Mouse (Mus musculus): ENCODE measurements around the gene Ccdc124. TPM values are rescaled to one million over a fixed set of nuclear protein-coding genes. Genes with fewer than 3 reads are reported as not detected.

The Ccdc124 gene
- polyA plus RNA-seq, 1 experiment from 2014 or later = 87.2 TPM

DNA sequence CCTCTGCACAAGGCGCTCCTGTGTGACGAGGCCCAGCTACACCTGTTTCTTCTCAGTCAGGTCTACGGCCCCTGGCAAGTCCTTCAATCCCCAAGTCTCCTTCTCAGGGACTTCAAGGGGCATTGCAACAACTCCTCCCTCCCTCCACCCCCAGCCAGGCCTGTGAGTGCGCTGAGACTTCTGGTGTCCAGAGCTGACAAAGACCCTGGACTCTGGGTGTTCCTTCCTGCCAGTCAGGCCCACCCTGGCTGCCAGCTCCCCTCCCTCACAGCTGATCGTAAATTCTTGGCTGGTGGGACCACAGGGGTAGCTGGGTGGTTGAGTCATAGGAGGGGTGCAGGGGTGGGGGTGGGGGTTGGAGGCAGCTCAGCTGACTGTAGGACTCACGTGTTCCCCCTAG lies 21.9 kb downstream of the Ccdc124 start:
- WGBS = 33% methylated on average over 6 of the region's 6 CpGs
- Histone ChIP-seq H3K9me3 (replicated peaks; ENCODE audit: low read length) (no peaks in the 10 kb centered on the region), H3K27ac (no peak overlapping the region), H3K9ac (ENCODE audit: low read depth, low read length) (no peak overlapping the region), H3K36me3 (ENCODE audit: insufficient read depth, low read length) (no peaks in the 10 kb centered on the region), H3K4me2 (ENCODE audit: low read length) (no peak overlapping the region), H3K4me3 (replicated peaks; ENCODE audit: low read depth, low read length) (no peak overlapping the region), H3K27me3 (ENCODE audit: insufficient read depth, low read length) (no peaks in the 10 kb centered on the region; the same call in 1 of the 2 replicates), H3K4me1 (replicated peaks; ENCODE audit: insufficient read depth, low read length) (peaks cover 6% of the 10 kb centered on the region; the same call in 1 of the 2 replicates)
- DNase-seq (ENCODE audit: low spot score) (no peak), ATAC-seq (replicated peaks; ENCODE audit: low FRiP score, low read depth) (no peak)
- TF ChIP-seq CTCF (IDR thresholded peaks at IDR 0.05; ENCODE audit: low read depth) = no peak

- H3K9me3 ChIP-seq (replicated peaks; ENCODE audit: low read length) = no peaks in the 10 kb centered on the region
- H3K4me2 ChIP-seq (ENCODE audit: low read length) = no peak overlapping the region
- no peak for TF ChIP-seq CTCF (IDR thresholded peaks at IDR 0.05; ENCODE audit: low read depth)
- no peak overlapping the region for H3K4me3 ChIP-seq (replicated peaks; ENCODE audit: low read depth, low read length)
- H3K9ac ChIP-seq (ENCODE audit: low read depth, low read length) = no peak overlapping the region
- no peak for DNase-seq (ENCODE audit: low spot score)
- no peak for ATAC-seq (replicated peaks; ENCODE audit: low FRiP score, low read depth)
- no peaks in the 10 kb centered on the region; the same call in 1 of the 2 replicates for H3K27me3 ChIP-seq (ENCODE audit: insufficient read depth, low read length)
- H3K4me1 ChIP-seq (replicated peaks; ENCODE audit: insufficient read depth, low read length) = no peaks in the 10 kb centered on the region
- H3K36me3 ChIP-seq (ENCODE audit: insufficient read depth, low read length) = no peaks in the 10 kb centered on the region
- WGBS = 85% methylated on average over 4 of the region's 4 CpGs
- H3K27ac ChIP-seq = no peak overlapping the region
Measured at GRCm38 (mm10) chr8:70850947-70851346, 22.8 kb downstream of the Ccdc124 start.

GRCm38 (mm10) chr8:70850132-70850845 lies 23.4 kb downstream of the Ccdc124 start:
- no peaks in the 10 kb centered on the region for H3K9me3 ChIP-seq (replicated peaks; ENCODE audit: low read length)
- WGBS = 79% methylated on average over 7 of the region's 7 CpGs
- no peak overlapping the region for H3K4me3 ChIP-seq (replicated peaks; ENCODE audit: low read depth, low read length)
- ATAC-seq (replicated peaks; ENCODE audit: low FRiP score, low read depth) (no peak), DNase-seq (ENCODE audit: low spot score) (no peak)
- no peaks in the 10 kb centered on the region for H3K4me1 ChIP-seq (replicated peaks; ENCODE audit: insufficient read depth, low read length)
- H3K27ac ChIP-seq = no peak overlapping the region
- no peak overlapping the region for H3K9ac ChIP-seq (ENCODE audit: low read depth, low read length)
- no peak for TF ChIP-seq CTCF (IDR thresholded peaks at IDR 0.05; ENCODE audit: low read depth)
- H3K4me2 ChIP-seq (ENCODE audit: low read length) = no peak overlapping the region
- H3K27me3 ChIP-seq (ENCODE audit: insufficient read depth, low read length) = no peaks in the 10 kb centered on the region; the same call in 1 of the 2 replicates
- H3K36me3 ChIP-seq (ENCODE audit: insufficient read depth, low read length) = no peaks in the 10 kb centered on the region

GRCm38 (mm10) chr8:70849333-70849990 lies 24.3 kb downstream of the Ccdc124 start:
- Histone ChIP-seq H3K27me3 (ENCODE audit: insufficient read depth, low read length) (no peaks in the 10 kb centered on the region; the same call in 1 of the 2 replicates), H3K36me3 (ENCODE audit: insufficient read depth, low read length) (no peaks in the 10 kb centered on the region), H3K27ac (no peak overlapping the region), H3K9ac (ENCODE audit: low read depth, low read length) (no peak overlapping the region), H3K9me3 (replicated peaks; ENCODE audit: low read length) (no peaks in the 10 kb centered on the region), H3K4me3 (replicated peaks; ENCODE audit: low read depth, low read length) (no peak overlapping the region), H3K4me2 (ENCODE audit: low read length) (no peak overlapping the region), H3K4me1 (replicated peaks; ENCODE audit: insufficient read depth, low read length) (no peaks in the 10 kb centered on the region)
- ATAC-seq (replicated peaks; ENCODE audit: low FRiP score, low read depth) = no peak
- 79% methylated on average over 3 of the region's 3 CpGs for WGBS
- no peak for DNase-seq (ENCODE audit: low spot score)
- TF ChIP-seq CTCF (IDR thresholded peaks at IDR 0.05; ENCODE audit: low read depth) = no peak

DNA sequence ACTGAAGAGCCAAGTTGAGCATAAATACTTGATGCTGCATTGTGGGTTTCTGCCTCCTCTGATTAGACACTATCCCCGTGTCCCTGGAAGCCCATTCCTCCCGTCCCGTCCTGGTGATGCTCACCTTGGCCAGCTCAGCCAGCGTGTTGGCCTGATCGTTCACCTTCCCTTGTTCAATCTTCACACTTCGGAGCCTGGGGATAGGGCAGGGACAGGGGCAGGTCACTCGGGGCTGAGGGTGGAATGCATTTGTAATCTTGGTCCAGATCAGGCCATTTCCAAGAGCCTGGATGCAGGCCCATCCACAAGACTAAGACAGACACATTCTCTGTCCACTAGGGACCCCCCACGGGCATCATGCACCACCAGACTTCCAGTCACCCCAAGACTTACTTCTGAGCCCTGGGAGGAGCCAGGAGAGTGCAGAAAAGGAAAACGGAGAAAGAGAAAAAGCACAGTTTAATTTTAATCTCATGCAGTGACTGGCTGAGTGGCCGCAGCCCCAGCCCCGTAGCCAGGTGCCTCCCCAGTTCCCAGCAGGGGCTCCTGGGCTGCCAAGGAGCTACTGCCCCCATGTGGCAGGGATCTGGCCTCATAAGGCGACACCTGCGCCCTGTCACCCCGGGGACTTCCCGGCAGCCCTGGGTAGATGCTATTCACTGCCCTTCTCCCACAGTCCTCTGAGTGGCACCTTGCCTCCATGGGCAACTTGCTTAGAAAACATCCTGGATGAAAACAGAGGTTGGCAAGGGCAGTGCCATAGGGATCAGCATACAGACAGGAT lies 27.2 kb downstream of the Ccdc124 start:
- DNase-seq (ENCODE audit: low spot score) (no peak), ATAC-seq (replicated peaks; ENCODE audit: low FRiP score, low read depth) (no peak)
- Histone ChIP-seq H3K27ac (no peak overlapping the region), H3K9me3 (replicated peaks; ENCODE audit: low read length) (no peaks in the 10 kb centered on the region), H3K27me3 (ENCODE audit: insufficient read depth, low read length) (no peaks in the 10 kb centered on the region; the same call in 1 of the 2 replicates), H3K4me2 (ENCODE audit: low read length) (no peak overlapping the region), H3K9ac (ENCODE audit: low read depth, low read length) (peak overlapping the region; percentile 13; the same call in 1 of the 2 replicates), H3K4me3 (replicated peaks; ENCODE audit: low read depth, low read length) (no peak overlapping the region), H3K4me1 (replicated peaks; ENCODE audit: insufficient read depth, low read length) (no peaks in the 10 kb centered on the region), H3K36me3 (ENCODE audit: insufficient read depth, low read length) (no peaks in the 10 kb centered on the region)
- 53% methylated on average over 15 of the region's 15 CpGs for WGBS
- peak; percentile 37 for TF ChIP-seq CTCF (IDR thresholded peaks at IDR 0.05; ENCODE audit: low read depth)

GRCm38 (mm10) chr8:70845108-70845507 lies 28.6 kb downstream of the Ccdc124 start:
- Histone ChIP-seq H3K4me2 (ENCODE audit: low read length) (no peak overlapping the region), H3K4me3 (replicated peaks; ENCODE audit: low read depth, low read length) (no peak overlapping the region), H3K9ac (ENCODE audit: low read depth, low read length) (no peak overlapping the region), H3K9me3 (replicated peaks; ENCODE audit: low read length) (no peaks in the 10 kb centered on the region), H3K27me3 (ENCODE audit: insufficient read depth, low read length) (no peaks in the 10 kb centered on the region), H3K27ac (no peak overlapping the region), H3K4me1 (replicated peaks; ENCODE audit: insufficient read depth, low read length) (no peaks in the 10 kb centered on the region), H3K36me3 (ENCODE audit: insufficient read depth, low read length) (no peaks in the 10 kb centered on the region)
- ATAC-seq (replicated peaks; ENCODE audit: low FRiP score, low read depth) = no peak
- WGBS = 43% methylated on average over 5 of the region's 5 CpGs
- no peak for TF ChIP-seq CTCF (IDR thresholded peaks at IDR 0.05; ENCODE audit: low read depth)
- no peak for DNase-seq (ENCODE audit: low spot score)
